Mouse (Mus musculus) myocyte (in vitro differentiated cells): ENCODE results near the gene Cobll1. TPM values are rescaled to one million over a fixed set of nuclear protein-coding genes. Genes with fewer than 3 reads are reported as not detected.

ENCODE experiments used
- H3K27me3 ChIP-seq: one replicate; pipeline ENCODE4 v1.6.1; 2011; ENCODE audit not compliant: control insufficient read depth, insufficient read depth, insufficient read length
- H3K36me3 ChIP-seq: one replicate; pipeline ENCODE4 v1.6.1; 2011; ENCODE audit not compliant: control insufficient read depth, insufficient read depth
- H3K4me2 ChIP-seq: one replicate; pipeline ENCODE4 v1.6.1; 2011; ENCODE audit warnings: low read depth, control low read depth
- H3K4me3 ChIP-seq: one replicate; pipeline ENCODE4 v1.5.1; 2011; ENCODE audit warnings: mild to moderate bottlenecking, control low read depth, moderate library complexity
- H3K79me2 ChIP-seq: one replicate; pipeline ENCODE4 v1.6.1; 2011; ENCODE audit not compliant: control insufficient read depth, insufficient read depth
- H3ac ChIP-seq: one replicate; pipeline ENCODE4 v1.6.1; 2011; ENCODE audit not compliant: control insufficient read depth, insufficient read length
- CEBPB ChIP-seq: IDR thresholded peaks from 2 replicates; pipeline ENCODE4 v1.6.1; 2011; ENCODE audit warnings: mild to moderate bottlenecking, moderate library complexity; ENCODE audit not compliant: poor library complexity, insufficient read depth, severe bottlenecking
- E2F4 ChIP-seq: IDR thresholded peaks from one replicate; pipeline ENCODE4 v1.6.1; 2011; ENCODE audit warnings: mild to moderate bottlenecking, control low read depth, moderate library complexity; ENCODE audit not compliant: insufficient read depth
- MAX ChIP-seq: IDR thresholded peaks from one replicate; pipeline ENCODE4 v1.6.1; 2011; ENCODE audit warnings: low read depth, mild to moderate bottlenecking, control low read depth
- MYOD1 ChIP-seq, 3 experiments: IDR thresholded peaks; one replicate each; pipeline ENCODE4 v1.6.1; 2011; ENCODE audit warnings: control low read depth in 2 of 3, low read depth in 2 of 3, mild to moderate bottlenecking in 2 of 3, moderate library complexity in 1 of 3; ENCODE audit not compliant: insufficient read length in 2 of 3, control insufficient read depth in 1 of 3
- MYOG ChIP-seq, 3 experiments: IDR thresholded peaks; one replicate each; pipeline ENCODE4 v1.6.1; 2011; ENCODE audit warnings: control low read depth in 2 of 3, low read depth in 2 of 3, mild to moderate bottlenecking in 2 of 3; ENCODE audit not compliant: insufficient read length in 2 of 3, control insufficient read depth in 1 of 3, insufficient read depth in 1 of 3
- POLR2A ChIP-seq: IDR thresholded peaks from one replicate; pipeline ENCODE4 v1.6.1; 2011; ENCODE audit warnings: low read depth, mild to moderate bottlenecking, control low read depth, moderate library complexity; ENCODE audit not compliant: insufficient read length
- POLR2AphosphoS2 ChIP-seq: IDR thresholded peaks from one replicate; pipeline ENCODE4 v1.6.1; 2011; ENCODE audit warnings: low read depth, control low read depth; ENCODE audit not compliant: insufficient read length
- REST ChIP-seq: IDR thresholded peaks from one replicate; pipeline ENCODE4 v1.6.1; 2011; ENCODE audit warnings: mild to moderate bottlenecking, control low read depth, moderate library complexity; ENCODE audit not compliant: insufficient read depth, insufficient read length
- SRF ChIP-seq: IDR thresholded peaks from one replicate; pipeline ENCODE4 v1.6.1; 2011; ENCODE audit warnings: low read depth; ENCODE audit not compliant: control insufficient read depth, insufficient read length
- TCF12 ChIP-seq: IDR thresholded peaks from one replicate; pipeline ENCODE4 v1.6.1; 2011; ENCODE audit warnings: mild to moderate bottlenecking, control low read depth; ENCODE audit not compliant: poor library complexity, insufficient read depth, severe bottlenecking
- TCF3 ChIP-seq: IDR thresholded peaks from one replicate; pipeline ENCODE4 v1.6.1; 2011; ENCODE audit warnings: low read depth, control low read depth; ENCODE audit not compliant: insufficient read length
- USF1 ChIP-seq: IDR thresholded peaks from one replicate; pipeline ENCODE4 v1.6.1; 2011; ENCODE audit warnings: low read depth, mild to moderate bottlenecking, control low read depth, moderate library complexity
- polyA plus RNA-seq: library from polyadenylated mRNA; unstranded; fragments of >200 nt; fragmentation: generic; extraction: Trizol; gene quantifications from one replicate; pipeline ENCODE4 v1.2.1, GENCODE M21; 2012; ENCODE audit warnings: missing spikeins

The Cobll1 gene
- polyA plus RNA-seq, 1 experiment, result 2.4 TPM

GRCm38 (mm10) chr2:65163990-65164389 lies 75.2 kb downstream of the Cobll1 start:
- Histone ChIP-seq H3K4me3 (no peak overlapping the region), H3K79me2 (no peaks in the 10 kb centered on the region), H3K36me3 (no peaks in the 10 kb centered on the region), H3ac (no peak overlapping the region), H3K27me3 (no peaks in the 10 kb centered on the region), H3K4me2 (no peak overlapping the region)
- TF ChIP-seq POLR2A (no peak), POLR2AphosphoS2 (no peak), REST (no peak), SRF (no peak), USF1 (no peak), MAX (no peak), CEBPB (no peak), TCF12 (no peak), E2F4 (no peak)

- no peak overlapping the region for H3ac ChIP-seq
- no peaks in the 10 kb centered on the region for H3K36me3 ChIP-seq
- H3K79me2 ChIP-seq, result no peaks in the 10 kb centered on the region
- H3K4me2 ChIP-seq, result no peak overlapping the region
- no peak for TF ChIP-seq TCF12
- no peak for TF ChIP-seq POLR2AphosphoS2
- TF ChIP-seq TCF3, result no peak
- TF ChIP-seq E2F4, result no peak
- no peak for TF ChIP-seq SRF
- TF ChIP-seq MYOG (IDR thresholded peaks at IDR 0.05; ENCODE audit: control insufficient read depth in 1 of 3, insufficient read depth in 1 of 3, insufficient read length in 2 of 3, low read depth in 2 of 3), result no peak
- no peak for TF ChIP-seq REST
- TF ChIP-seq MYOD1 (IDR thresholded peaks at IDR 0.05; ENCODE audit: control insufficient read depth in 1 of 3, insufficient read length in 2 of 3, low read depth in 2 of 3), result no peak
- no peak for TF ChIP-seq CEBPB
- no peak for TF ChIP-seq USF1
- no peak for TF ChIP-seq MAX
- TF ChIP-seq POLR2A, result no peak
- no peaks in the 10 kb centered on the region for H3K27me3 ChIP-seq
- no peak overlapping the region for H3K4me3 ChIP-seq
Measured at GRCm38 (mm10) chr2:65162625-65163024, 76.6 kb downstream of the Cobll1 start.

- no peak overlapping the region for H3ac ChIP-seq
- no peak overlapping the region for H3K4me3 ChIP-seq
- no peaks in the 10 kb centered on the region for H3K36me3 ChIP-seq
- H3K27me3 ChIP-seq, result no peaks in the 10 kb centered on the region
- TF ChIP-seq MYOD1 (IDR thresholded peaks at IDR 0.05; ENCODE audit: control insufficient read depth in 1 of 3, insufficient read length in 2 of 3, low read depth in 2 of 3), result no peak
- no peak for TF ChIP-seq POLR2AphosphoS2
- TF ChIP-seq SRF, result no peak
- no peak for TF ChIP-seq POLR2A
- TF ChIP-seq TCF3, result no peak
- no peak for TF ChIP-seq MYOG (IDR thresholded peaks at IDR 0.05; ENCODE audit: control insufficient read depth in 1 of 3, insufficient read depth in 1 of 3, insufficient read length in 2 of 3, low read depth in 2 of 3)
- TF ChIP-seq REST, result no peak
- TF ChIP-seq TCF12, result no peak
- no peak for TF ChIP-seq E2F4
- no peak for TF ChIP-seq CEBPB
- no peak for TF ChIP-seq MAX
- TF ChIP-seq USF1, result no peak
- H3K79me2 ChIP-seq, result no peaks in the 10 kb centered on the region
- H3K4me2 ChIP-seq, result no peak overlapping the region
Measured at GRCm38 (mm10) chr2:65161715-65162114, 77.5 kb downstream of the Cobll1 start.

GRCm38 (mm10) chr2:65157981-65158651 lies 81.1 kb downstream of the Cobll1 start:
- TF ChIP-seq E2F4 (no peak), MYOD1 (IDR thresholded peaks at IDR 0.05; ENCODE audit: control insufficient read depth in 1 of 3, insufficient read length in 2 of 3, low read depth in 2 of 3) (no peak), REST (no peak), SRF (no peak), USF1 (no peak), MAX (no peak), MYOG (IDR thresholded peaks at IDR 0.05; ENCODE audit: control insufficient read depth in 1 of 3, insufficient read depth in 1 of 3, insufficient read length in 2 of 3, low read depth in 2 of 3) (no peak), CEBPB (no peak), POLR2AphosphoS2 (no peak), POLR2A (no peak), TCF12 (no peak), TCF3 (no peak)
- Histone ChIP-seq H3ac (no peak overlapping the region), H3K4me3 (no peak overlapping the region), H3K27me3 (no peaks in the 10 kb centered on the region), H3K4me2 (no peak overlapping the region), H3K36me3 (no peaks in the 10 kb centered on the region), H3K79me2 (no peaks in the 10 kb centered on the region)

GRCm38 (mm10) chr2:65157325-65157724 lies 81.9 kb downstream of the Cobll1 start:
- no peak for TF ChIP-seq TCF12
- TF ChIP-seq MYOD1 (IDR thresholded peaks at IDR 0.05; ENCODE audit: control insufficient read depth in 1 of 3, insufficient read length in 2 of 3, low read depth in 2 of 3), result no peak
- TF ChIP-seq CEBPB, result no peak
- no peak for TF ChIP-seq MAX
- TF ChIP-seq E2F4, result no peak
- TF ChIP-seq POLR2A, result no peak
- no peak for TF ChIP-seq MYOG (IDR thresholded peaks at IDR 0.05; ENCODE audit: control insufficient read depth in 1 of 3, insufficient read depth in 1 of 3, insufficient read length in 2 of 3, low read depth in 2 of 3)
- TF ChIP-seq USF1, result no peak
- no peak for TF ChIP-seq POLR2AphosphoS2
- TF ChIP-seq TCF3, result no peak
- no peak for TF ChIP-seq SRF
- TF ChIP-seq REST, result no peak
- H3K79me2 ChIP-seq, result no peaks in the 10 kb centered on the region
- no peak overlapping the region for H3K4me3 ChIP-seq
- H3K4me2 ChIP-seq, result no peak overlapping the region
- H3K27me3 ChIP-seq, result no peaks in the 10 kb centered on the region
- H3ac ChIP-seq, result no peak overlapping the region
- no peaks in the 10 kb centered on the region for H3K36me3 ChIP-seq
